Mouse (Mus musculus) B cell, adult 2 months (primary cell): ENCODE measurements around the gene Atp6v0d1.

Source experiments
- DNase-seq, 2 experiments: peaks; one replicate each; pipeline ENCODE4 v3.0.0; 2022

Atp6v0d1 gene

DNA sequence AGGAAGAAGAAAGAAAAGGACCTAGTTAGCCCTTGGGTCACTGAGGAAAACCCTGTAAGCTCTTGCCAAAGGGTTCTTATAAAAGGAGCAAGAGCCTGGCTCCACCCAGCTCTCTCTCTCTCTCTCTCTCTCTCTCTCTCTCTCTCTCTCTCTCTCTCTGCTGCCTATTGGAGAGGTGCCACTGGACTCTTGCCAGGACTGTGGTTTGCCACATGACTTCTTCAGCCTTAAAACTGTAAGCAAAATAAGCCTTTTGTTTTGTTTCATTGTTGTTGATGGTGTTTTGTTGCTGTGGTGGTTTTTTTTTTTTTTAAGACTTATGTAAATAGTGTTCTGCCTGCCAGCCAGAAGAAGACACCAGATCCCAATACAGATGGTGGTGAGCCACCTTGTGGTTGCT lies 7.6 kb upstream of the Atp6v0d1 start:
- no peak for DNase-seq

DNA sequence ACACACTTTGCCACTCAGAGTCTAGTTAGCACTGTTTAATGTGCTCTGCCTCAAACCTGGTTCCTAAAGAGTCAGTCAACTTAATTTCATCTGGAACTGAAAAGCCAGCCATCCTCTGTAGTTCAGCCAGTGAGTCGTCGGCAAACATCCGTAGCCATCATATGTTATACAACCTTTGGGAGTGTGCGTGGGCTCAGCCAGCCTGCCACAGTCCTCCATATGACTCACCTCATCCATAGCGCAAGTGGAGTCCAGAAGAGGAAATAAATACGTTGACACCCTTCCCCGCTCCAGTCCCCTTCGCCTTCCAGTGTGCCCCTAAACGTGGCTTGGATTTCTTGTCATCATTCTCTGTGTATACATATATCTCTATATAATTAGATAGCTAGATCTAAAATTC lies 6.0 kb upstream of the Atp6v0d1 start:
- no peak for DNase-seq

DNA sequence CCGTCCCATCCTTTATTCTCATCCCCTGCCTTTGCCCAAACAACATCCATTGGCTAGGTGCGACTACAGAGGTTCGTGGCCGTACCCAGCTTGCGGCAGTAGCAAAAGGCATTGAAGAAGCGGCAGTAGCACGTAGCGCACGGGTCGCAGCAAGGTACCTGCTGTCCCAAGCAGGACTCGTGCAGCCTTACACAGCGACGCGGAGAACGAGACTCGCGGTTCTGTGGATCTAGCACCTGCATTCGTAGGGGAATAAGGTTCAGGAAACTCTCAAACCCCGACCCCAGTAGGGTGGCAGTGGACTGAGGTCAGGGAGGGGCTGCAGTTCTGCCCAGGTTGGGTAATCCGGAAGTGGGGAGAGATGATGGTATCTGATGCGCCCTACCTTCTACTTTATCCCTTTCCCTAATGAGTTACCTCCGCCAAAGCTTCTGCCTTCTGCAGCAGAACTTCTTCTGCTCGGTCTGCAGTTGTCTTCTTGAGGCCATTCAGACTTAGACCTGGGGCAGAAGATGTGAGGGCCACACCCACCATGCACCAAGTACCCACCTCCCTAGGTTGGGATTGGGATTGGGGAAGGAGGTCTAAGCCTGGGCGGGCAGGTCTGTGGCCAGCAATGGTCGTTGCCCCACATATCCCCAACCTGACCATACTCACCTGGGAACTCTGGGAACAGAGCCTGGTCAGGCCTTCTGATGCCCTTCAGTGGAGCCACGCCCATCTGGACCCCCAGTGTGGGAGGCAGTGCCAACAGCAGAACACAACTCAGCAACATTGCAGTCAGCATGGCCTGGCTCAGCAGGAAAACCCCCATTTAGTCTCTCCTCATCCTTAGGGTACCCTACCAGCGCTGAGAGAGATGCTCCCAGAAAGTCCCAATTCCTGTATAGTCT lies 1.1 kb upstream of the Atp6v0d1 start:
- peak; percentile 42 to 51 for DNase-seq

DNA sequence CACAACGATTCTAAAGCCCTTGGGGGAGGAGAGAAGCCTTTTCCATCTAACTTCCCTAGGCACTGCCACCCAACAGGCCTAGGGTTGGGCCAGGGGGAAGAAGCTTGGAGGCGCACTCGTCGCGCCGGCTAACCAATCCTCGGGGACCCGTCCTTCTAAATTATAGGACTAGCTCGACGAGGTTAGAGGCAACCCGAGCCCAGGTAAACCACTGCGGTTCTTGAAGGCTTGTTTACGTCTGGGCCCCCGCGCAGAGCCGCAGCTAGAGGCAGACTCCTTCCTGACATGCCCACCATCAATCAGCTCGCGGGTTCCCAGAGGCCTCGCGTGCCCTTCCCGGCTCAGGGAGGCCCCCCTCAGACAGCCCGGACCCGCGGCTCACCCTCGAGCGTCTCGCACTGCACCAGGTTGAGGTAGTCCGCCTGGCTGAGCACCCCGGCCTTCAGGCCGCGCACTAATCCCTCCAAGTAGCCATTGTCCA lies 406 bp downstream of the Atp6v0d1 start:
- no peak for DNase-seq

DNA sequence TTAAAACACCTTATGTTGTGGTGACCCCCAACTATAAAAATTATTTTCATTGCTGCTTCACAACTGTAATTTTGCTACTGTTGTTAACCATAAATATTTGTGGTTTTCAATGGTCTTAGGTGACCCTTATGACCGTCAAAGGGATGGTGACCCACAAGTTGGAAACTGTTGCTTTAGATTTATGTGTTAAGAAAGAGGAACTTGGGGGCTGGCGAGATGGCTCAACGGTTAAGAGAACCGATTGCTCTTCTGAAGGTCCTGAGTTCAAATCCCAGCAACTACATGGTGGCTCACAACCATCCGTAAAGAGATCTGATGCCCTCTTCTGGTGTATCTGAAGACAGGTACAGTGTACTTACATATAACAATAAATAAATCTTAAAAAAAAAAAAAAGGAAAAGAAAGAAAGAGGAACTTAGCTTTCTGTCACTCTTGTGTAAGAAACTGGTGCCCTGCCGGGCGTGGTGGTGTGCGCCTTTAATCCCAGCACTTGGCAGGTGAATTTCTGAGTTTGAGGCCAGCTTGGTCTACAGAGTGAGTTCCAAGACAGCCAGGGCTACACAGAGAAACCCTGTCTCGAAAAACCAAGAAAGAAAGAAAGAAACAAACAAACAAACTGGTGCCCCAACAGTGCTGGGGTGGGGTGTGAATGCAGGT lies 1.1 kb downstream of the Atp6v0d1 start:
- peak; percentile 64 to 68 for DNase-seq

DNA sequence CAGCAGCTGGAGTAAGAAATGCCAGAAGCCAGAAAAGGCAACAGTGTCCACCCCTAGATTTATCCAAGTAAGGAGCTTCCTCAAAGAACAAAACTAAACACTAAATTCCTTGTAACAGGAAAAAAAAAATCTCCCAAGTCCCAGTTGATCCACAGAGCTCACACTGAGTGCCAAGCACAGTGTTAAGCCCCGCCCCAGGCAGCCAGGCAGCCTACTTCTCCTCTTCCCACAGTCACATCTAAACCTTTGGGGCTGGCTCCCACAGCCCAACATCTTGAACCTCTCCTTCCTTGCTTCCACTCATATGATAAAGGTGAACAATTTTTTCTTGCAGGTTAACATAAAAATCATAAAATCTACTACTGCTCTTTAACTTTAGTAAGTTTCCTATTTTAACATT lies 2.0 kb downstream of the Atp6v0d1 start:
- no peak for DNase-seq

DNA sequence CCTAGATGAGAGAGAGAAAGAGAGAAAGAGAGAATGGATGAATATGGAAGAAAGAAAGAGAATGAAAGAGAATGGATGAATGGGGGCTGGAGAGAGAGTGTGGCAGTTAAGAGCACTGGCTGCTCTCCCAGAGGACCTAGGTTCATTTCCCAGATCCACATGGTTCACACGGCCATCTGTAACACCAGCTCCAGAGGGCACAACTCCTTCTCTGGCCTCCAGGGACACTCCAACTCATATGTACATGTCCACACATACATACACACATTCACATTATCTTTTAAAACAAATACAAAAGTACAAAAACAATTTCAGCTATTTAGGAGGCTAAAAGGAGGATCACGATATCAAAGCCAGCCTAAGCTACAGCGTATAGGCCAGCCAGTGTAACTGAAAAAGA lies 3.0 kb downstream of the Atp6v0d1 start:
- DNase-seq: no peak

DNA sequence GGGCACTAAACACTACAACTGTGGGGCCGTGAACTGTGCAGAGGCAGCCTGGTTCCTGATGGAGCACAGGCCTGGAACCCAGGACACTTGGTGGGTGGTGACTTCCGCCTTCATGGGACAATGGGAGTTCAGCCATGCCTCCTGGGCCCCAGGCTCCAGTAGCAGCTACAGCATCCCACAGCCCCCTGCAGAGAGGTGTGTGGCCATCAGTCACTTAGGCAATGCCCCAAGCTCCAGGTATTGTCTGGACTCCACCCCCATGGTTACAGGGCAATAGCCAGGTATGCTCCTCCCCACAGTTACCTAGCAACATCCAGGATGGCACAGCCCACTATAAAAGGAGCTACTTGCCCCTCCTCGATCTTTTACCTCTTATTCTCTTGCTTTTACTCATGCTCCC lies 10.6 kb downstream of the Atp6v0d1 start:
- no peak for DNase-seq

DNA sequence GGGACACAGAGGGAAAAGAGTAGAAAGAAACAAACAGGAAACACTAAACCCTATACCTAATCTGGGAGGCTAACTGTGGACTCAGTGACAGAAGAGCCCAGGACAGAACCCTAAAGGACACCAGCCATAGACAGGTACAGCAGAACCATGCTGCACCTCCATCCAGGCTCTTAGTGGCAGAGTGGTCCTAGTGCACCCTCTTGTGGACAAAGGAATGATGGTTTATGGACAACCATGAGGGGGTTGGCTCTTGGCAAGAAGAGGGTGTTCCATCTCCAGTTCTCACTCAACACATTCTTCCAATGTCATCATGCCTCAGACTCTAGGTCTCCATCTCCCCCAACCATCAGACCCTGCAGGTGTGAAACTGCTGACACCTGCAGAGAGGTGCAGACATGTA lies 11.8 kb downstream of the Atp6v0d1 start:
- peak; percentile 66 to 73 for DNase-seq

DNA sequence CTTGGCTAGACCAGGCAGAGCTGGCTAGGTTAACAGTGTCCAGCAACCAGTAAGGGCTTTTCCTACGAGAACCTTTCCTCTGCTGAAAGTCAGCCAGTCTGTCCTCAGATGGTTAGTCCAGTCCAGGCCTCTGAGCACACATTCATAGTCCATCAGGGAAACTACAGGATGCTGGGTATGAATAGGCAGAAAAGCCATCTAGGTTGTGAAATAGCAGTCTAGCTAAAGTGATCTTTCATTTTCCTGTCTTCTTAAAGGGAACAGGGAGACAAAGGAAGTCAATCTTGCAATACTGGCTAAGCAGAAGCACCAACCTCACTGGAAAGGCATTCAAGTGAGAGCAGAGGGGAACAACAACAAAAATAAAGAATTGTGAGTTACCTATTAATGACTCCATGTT lies 13.0 kb downstream of the Atp6v0d1 start:
- no peak for DNase-seq

DNA sequence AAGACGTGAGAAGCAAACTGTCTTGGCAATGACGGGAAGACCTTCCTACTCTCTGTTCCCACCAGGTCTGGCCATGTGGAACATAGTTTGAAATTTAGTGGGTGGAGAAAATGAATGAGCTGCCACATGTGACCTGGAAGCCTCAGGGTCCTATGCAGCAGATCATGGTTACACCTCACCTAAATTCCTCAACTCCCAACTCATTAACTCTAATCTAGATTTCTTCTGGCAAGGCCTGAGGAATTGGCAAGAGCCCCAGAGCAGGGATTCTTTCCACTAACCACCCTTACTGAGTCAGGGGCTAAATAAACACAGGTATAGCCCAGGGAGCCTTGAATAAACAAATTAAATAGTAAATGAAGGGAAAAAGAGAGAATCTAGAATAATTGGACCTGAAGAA lies 13.8 kb downstream of the Atp6v0d1 start:
- DNase-seq: no peak

DNA sequence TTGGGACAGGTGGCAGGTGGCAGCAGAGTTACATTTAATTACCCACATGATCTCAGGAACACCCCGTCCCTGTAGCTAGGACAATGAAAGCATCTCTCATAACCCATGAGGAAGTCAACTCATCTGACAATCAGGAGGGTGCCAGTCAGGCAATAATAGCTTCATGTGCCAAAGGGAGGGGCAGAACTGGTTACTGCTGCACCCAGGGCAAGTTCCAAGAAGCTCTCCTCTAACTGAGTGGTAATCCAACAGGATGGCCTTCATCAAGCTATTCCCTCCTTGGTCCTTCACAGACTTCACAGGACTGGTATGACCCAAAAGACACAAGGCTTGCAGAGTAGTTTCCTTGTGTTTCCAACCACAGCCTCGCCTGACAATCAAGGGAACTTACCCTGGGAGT lies 15.8 kb downstream of the Atp6v0d1 start:
- no peak for DNase-seq

DNA sequence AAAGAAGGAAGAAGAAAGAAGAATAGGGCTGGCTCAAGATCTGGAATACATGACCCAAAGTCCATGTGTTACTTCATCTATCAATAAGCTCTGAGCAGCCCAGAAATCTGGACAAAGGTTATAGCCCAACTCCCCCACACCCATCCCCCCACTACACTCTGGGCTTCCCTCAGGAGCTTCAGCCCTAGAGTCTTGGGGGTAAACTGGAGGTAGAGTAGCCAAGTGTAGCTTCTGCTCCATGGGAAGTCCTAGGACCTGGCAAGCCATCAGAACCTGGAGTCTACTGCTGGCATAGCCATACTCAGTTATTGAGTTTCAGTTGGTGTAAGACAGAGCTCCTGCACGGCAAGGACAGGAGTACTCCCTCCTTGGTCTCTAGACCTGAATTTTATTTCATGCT lies 16.3 kb downstream of the Atp6v0d1 start:
- no peak for DNase-seq

DNA sequence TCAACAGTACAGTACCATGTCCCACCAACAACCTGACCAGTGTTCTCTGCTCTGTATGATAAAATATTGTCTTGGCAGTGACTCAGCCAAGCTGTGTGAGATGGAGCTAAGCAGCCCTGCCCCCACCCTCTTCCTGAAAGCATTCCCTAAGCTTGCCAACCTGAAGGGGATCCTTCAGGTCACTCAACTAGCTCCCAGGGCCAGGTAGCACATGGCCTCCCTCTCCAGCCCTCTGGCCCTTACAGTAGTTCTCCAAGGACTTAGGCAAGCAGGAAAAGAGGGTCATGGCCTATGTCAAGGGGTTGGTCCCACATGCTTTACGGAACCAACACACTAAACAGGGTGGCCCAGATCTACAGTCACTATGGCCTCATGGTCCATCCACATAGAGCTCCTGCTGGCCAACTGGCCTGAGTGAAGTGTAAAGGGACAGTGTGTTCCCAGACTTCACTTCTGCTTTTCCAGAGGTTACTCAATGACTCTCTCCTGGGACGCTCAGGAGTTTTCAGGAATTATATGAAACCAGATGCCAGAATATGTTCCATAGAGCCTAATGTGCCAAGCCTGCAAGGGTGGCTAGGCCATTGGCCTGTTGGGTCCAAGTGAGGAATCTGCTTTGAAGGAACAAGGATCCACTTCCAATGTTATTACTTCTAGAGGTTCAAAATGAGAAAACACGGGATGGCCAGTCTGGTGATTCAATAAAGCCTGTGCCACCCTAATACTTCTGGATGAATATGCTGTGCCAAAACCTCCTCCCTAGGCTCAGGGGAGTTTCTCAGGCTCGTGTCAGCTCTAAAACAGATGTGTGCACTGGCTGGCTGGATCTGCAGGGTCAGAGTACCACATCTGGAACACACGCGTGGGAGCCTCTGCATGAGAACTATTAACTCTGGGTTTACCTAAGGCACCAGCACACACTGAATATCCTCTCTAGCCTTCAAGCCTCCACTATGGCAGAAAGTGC lies 19.2 kb downstream of the Atp6v0d1 start:
- no peak for DNase-seq

DNA sequence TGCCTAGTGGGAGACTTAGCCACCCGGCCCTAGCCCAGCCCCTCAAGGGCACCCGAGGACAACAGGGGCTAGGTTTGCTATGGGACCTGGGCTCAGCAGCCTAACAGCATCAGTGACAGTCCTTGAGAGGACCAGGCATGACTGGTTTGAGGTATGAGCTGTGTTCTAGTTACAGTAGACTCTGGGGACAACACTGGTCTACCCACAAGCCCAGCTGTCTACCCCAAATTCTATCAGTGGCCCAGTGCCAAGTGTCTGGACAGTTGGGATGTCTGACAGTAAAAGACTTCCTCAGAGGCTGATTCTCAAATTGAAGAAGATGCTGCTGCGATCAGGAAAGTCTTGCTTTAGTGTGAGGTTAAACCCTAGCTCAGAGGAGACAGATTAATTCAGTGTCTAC lies 20.6 kb downstream of the Atp6v0d1 start:
- no peak for DNase-seq

DNA sequence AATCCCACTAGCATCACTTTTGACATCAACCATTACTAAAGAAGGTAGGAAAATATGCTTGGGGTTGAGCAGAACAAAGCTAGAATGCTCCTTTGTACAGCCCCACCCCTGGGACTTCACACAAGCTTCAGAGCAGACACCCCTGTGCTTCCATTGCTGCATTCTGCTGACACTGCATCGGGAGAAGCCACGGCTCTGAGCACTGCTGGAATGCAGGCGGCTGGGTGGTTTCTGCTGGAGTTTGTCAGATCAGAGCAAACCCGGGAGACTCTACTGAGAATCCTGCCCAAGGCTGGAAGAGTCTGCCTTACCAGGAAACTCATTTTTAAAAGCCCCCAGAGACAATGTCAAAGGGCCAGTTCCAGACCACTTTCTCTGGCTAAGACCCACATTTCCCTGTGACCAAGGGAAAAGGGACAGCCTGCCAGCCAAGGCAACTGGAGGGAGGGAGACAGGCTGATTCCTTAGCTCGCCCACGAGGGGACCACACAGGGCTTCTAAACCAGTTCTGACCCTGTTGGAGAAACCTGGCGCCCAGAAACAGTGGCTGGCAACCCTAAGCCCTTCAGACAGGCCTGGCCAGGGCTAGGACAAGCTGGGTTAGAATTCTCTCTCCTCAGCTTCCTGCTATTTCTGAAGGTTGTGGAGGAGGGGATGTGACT lies 21.2 kb downstream of the Atp6v0d1 start:
- DNase-seq: no peak

DNA sequence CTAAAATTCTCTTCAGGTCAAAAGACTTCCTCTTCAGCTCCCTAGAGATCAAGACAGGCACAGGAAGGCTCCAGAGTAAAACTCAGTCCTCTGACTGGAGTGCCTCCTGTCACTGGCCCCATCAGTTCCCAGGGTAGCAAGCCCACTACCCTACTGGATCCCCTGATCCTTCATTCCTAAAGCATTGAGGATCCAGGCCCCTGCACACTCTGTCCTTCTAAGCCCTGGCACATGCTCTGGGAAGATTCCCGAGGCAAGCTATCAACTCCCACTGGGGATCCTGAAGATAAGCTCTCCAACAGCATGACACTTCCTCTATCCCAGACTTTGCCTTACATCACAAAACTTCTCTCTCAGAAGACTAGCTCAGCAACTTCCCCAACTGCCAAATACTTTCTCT lies 22.1 kb downstream of the Atp6v0d1 start:
- no peak for DNase-seq

DNA sequence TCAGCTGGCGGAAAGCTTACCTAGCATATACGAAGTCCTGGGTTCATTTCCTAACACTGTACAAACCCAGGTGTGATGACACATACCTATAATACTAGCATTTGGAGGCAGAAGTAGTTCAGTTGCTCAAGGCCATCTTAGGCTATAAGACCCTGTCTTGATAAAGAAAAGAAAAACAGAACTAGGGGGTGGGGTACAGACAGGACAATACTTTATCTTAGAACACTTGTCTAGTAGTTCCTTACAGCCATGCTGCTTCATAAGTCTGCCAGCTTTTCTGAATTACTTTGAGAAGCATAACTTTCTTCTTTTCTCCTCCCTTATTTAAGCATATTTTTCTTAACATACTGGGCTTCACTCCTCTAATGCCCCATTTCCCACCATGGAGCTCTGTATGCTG lies 23.0 kb downstream of the Atp6v0d1 start:
- DNase-seq: no peak

DNA sequence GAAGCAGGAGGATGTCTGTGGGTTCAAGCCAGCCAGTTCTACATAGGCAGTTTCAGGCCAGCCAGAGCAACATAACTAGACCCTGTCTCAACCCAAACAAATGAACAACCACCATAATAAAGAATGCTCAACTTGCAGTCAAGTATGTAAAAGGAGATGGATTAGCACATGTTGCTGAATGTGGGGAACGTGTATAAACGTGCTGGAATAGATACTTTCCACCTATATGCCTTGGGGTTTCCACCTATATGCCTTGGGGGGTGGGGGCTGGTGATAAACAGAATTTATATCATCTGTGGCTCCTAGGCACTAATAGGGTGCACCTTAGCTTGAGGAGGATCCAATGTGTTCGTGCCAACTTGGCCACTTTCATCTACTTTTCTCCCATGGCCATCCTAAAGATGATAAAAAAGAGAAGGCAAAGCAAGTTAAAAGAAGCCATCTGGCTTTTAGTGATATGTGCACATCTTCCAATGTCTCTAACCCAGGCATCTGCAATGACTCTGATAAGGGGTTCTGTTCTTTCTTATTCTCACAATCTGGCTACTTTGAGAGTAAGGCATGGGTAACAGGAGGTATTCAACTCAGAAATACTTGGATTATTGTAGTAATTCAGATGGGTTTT lies 23.7 kb downstream of the Atp6v0d1 start:
- no peak for DNase-seq

DNA sequence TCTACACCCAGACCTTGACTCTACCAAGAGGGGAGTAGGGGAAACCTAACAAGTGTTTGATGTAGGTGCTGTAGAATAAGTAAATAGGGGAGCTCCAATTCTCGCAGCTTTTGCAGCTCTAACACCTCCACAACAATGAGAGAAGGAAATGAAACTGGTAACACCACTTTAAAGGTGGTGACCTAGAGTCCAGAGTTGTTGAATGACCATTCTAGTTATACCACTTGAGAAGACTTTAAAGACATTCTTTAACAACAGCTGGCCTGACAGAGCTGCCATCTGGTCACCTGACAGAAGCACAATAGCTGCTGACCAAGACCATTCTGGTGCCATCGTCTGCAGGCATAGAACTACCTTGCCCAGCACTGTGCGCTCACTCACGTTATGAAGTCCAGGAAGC lies 26.9 kb downstream of the Atp6v0d1 start:
- DNase-seq: no peak

DNA sequence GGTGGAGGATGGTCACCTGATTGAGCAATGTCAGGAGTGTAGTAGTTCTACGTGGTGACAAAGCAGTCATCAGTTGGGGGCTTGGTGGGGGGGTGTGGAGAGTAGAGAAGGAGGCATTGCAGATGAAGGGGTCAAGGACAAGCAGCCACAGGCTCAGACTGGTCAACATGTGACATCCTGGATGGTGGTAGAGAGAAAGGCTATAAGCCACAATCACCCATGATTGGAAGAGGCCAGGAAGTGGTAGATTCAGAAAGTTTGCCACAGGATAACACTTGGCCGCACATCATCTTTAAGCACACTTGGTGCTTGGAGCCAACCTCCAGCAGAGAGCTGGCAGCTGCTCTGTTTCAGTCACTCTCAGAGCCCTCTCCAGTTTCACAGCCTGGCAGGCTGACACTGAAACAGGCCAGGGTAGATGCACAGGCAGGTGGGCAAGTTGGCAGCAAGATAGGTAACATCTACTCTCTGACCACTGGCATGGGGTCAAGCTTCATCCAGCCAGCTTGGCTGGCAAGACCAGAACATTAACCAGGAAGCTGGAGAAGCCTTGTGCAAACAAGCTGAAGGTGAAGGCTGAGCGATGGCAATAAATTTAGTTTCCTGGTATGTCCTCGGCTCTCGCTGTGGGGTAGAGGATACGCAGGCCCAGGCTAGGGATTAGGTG lies 28.7 kb downstream of the Atp6v0d1 start:
- DNase-seq: no peak

DNA sequence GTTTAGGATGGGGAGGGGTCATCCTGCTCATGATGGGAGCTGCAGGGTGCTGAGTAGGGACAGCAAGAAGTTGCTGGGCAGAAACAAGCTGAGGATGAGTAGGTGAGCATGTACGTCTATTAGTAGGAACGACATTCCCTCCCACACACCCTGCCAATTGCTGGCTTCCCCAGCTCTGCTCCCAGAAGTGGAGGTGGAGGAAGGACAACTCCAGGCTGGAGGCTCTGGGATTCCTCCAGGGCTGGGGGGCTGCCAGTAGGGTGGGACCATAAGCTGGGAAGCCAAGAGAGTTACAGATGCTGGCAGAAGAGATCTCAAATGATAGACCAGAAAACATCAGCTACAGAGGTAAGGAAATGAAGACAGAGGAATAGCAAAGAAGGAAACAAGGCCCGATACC lies 29.3 kb downstream of the Atp6v0d1 start:
- DNase-seq: no peak
